Mouse (Mus musculus) gastrocnemius, postnatal 36 days (tissue): ENCODE results near the gene P2rx5. TPM values are rescaled to one million over a fixed set of nuclear protein-coding genes. Genes with fewer than 3 reads are reported as not detected.

Experiments
- DNase-seq, 2 experiments: peaks; one replicate each; pipeline ENCODE4 v3.0.0; 2022
- intact Hi-C: fragments of 180-260 bp; cut with DNase I; formaldehyde crosslinking; loops from one replicate; pipeline ENCODE4 v1.15.1; 2025
- long read RNA-seq, 2 experiments: library from polyadenylated mRNA; stranded (forward); transcript quantifications; one replicate each; pipeline ENCODE4 v2.0.0; 2021
- total RNA-seq, 2 experiments: library from RNA; stranded (reverse); gene quantifications; 2 replicates each; pipeline ENCODE4 v1.2.3; 2021

Gene P2rx5
- 1 to 10 TPM; 6.9 to 8.6 TPM for total RNA-seq
- long read RNA-seq, experiment 1, transcript P2rx5-201 (13 exons, 2,395 nt): major isoform, 5 of 11 reads
- long read RNA-seq, experiment 1, partial matches to known transcripts: 1 of 11 reads
- long read RNA-seq, experiment 1, other reads (novel, unspliced or antisense): 5 of 11 reads
- long read RNA-seq, experiment 2, partial matches to known transcripts: 1 of 9 reads
- long read RNA-seq, experiment 2, other reads (novel, unspliced or antisense): 5 of 9 reads

DNA sequence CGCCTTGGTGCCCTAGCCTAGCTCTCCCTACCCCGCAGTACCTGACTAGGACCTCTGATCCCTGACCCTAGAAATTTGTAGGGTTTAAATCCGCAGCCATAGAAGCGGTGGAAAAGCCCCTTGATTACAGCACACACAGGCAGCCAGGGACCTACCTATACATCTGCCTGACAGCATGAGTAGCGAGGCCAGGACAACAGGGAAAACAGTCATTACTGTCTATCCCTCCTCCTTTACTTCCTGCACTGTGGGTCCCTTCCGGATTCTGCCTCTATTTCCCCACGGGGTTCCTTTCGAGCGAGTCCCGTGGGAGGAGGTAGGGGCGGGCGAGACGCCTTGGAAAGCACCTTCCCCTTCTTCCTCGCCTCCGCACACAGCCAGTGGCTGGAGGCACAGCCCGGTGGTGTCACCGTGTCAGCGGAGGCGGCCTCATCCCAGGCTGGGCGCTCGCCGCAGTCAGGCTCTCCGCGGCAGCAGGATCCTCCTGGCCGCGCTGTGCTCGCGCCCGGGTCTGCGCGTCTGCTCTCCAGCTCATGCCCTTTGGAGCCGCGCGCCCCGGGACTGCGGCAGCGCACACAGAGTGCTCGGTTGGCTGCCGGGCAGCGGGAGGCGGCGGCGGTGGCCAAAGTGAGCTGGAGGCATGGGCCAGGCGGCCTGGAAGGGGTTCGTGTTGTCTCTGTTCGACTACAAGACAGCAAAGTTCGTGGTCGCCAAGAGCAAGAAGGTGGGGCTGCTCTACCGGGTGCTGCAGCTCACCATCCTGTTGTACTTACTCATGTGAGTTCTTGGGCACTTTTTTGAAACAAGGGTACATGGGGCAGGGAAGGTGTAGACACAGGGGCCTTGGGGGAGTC is at the start of gene P2rx5:
P2rx5 (plus strand) TSS at position 465 of the 854 bp plus-strand sequence.
- intact Hi-C loops: loop anchor here (2.0 kb wide), 1 partner anchor 21 kb away; the partner anchor contains the start of gene Haspin
- DNase-seq: peak; percentile 36 to 49

GRCm38 (mm10) chr11:73111414-73111813 is 48.8 kb upstream of the P2rx5 start:
- intact Hi-C loops: no loop called here
- no peak for DNase-seq

GRCm38 (mm10) chr11:73126495-73126894 is 33.7 kb upstream of the P2rx5 start:
- DNase-seq: no peak
- intact Hi-C loops: no loop called here

GRCm38 (mm10) chr11:73131020-73131419 is 29.2 kb upstream of the P2rx5 start:
- intact Hi-C loops: no loop called here
- no peak for DNase-seq

GRCm38 (mm10) chr11:73132999-73133398 is 27.2 kb upstream of the P2rx5 start:
- intact Hi-C loops: no loop called here
- DNase-seq: no peak

DNA sequence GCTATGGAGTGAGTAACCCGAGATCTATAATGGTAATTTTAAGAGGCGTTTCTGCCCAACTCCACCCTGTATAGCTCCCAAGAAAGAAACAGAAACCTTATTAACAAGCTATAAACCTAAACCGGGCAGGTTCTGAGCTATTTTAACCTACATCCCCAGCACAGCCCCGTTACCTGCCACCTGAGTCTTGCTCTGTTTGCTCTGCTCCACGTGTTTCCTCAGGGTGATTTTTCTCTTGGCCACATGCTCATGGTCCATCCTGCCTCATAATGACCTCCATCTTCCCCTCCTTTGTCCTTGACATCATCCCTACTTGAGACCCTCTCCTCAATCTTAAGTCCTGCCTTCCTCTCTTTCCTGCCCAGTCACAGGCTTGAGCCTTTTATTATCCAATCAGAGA is 26.0 kb upstream of the P2rx5 start:
- intact Hi-C loops: no loop called here

DNA sequence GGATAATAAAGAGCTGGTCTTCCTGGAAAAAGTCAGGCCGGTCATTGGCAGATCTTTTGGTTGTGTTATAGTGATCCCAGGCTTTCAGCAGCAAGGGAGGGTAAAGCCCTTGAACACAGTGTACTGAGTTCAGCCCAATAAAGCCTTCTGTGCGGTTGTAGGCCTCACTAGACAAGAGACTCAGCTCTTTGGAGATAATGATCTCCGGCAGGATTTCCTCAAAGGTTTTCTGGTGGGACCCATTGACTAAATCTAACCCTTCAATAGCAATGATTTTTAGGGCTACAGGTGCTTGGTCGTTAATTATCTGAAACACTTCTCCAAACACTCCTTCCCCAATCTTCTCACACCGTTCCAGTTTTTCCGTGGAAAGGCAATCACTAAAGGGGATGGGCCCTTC is 23.6 kb upstream of the P2rx5 start:
- intact Hi-C loops: no loop called here
- DNase-seq: no peak

More for the DNA sequence above, 26.0 kb upstream of the P2rx5 start:
- DNase-seq: no peak

- DNase-seq: no peak
- intact Hi-C loops: no loop called here
These were observed 23.1 kb upstream of the P2rx5 start for GRCm38 (mm10) chr11:73137116-73137515.

- intact Hi-C loops: loop anchor here (2.0 kb wide), 2 partner anchors 23 to 31 kb away; partner anchors contain the start of gene P2rx5
- DNase-seq: peak; percentile 85 to 86
These were observed 22.4 kb upstream of the P2rx5 start, which contains the start of gene Haspin for GRCm38 (mm10) chr11:73137591-73138501. Haspin (minus strand) TSS chr11:73138294.

DNA sequence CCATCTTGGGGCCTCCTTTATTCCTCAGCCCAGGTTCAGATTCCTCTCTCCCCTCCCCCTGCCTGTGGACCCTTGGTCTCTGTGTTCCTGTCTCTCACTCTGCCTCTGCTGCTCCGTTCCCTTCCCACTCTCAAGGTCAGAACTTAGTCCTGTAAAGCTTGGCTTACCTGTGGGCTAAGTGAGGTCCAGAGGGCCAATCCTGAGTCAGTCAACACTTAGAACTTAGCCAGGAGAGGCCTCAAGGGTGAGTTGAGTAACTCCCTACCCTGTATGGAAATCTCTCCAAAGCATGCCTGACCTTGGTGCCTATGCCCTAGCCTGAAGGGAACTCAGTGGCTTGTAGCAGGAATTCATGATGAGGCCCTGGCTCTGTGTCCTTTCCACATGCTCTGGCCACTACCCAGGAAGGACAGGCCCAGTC is 15.9 kb upstream of the P2rx5 start:
- intact Hi-C loops: no loop called here
- DNase-seq: no peak

- no peak for DNase-seq
- intact Hi-C loops: no loop called here
These were observed 13.9 kb upstream of the P2rx5 start for GRCm38 (mm10) chr11:73146026-73146974.

- intact Hi-C loops: no loop called here
These were observed 13.3 kb upstream of the P2rx5 start for GRCm38 (mm10) chr11:73146975-73147365.

GRCm38 (mm10) chr11:73148209-73148608 is 12.0 kb upstream of the P2rx5 start:
- intact Hi-C loops: no loop called here

More at GRCm38 (mm10) chr11:73146975-73147365, 13.3 kb upstream of the P2rx5 start:
- DNase-seq: no peak

GRCm38 (mm10) chr11:73155071-73155470 is 5.2 kb upstream of the P2rx5 start:
- no peak for DNase-seq
- intact Hi-C loops: no loop called here

More at GRCm38 (mm10) chr11:73148209-73148608, 12.0 kb upstream of the P2rx5 start:
- DNase-seq: no peak

GRCm38 (mm10) chr11:73160811-73161200 is 585 bp downstream of the P2rx5 start:
- intact Hi-C loops: loop anchor here (2.0 kb wide), 1 partner anchor 22 kb away; the partner anchor contains the start of gene Haspin

GRCm38 (mm10) chr11:73161616-73162015 is 1.4 kb downstream of the P2rx5 start:
- intact Hi-C loops: loop anchor here (2.0 kb wide), 1 partner anchor 23 kb away; the partner anchor contains the start of gene Haspin

More at GRCm38 (mm10) chr11:73160811-73161200, 585 bp downstream of the P2rx5 start:
- peak; percentile 50 to 53 for DNase-seq

DNA sequence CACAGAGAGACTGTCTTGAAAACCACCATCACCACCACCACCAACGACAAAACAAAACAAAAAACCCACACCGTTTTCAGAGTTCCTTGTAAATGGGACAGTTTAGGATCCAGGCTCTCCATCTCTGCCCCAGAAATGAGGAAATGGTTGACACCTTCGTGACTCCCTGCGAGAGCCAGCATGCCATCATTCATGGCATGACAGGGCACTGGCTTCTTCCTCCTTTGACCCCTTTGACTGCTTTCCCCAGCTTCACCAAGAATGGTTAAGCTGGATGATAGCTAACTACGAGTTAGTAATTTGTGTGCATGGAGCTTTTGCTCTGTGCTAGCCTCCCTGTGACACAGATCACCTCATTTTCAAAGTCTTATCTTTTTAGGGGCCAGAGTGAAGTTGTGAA is 2.1 kb downstream of the P2rx5 start:
- DNase-seq: no peak
- intact Hi-C loops: no loop called here

More at GRCm38 (mm10) chr11:73161616-73162015, 1.4 kb downstream of the P2rx5 start:
- no peak for DNase-seq

DNA sequence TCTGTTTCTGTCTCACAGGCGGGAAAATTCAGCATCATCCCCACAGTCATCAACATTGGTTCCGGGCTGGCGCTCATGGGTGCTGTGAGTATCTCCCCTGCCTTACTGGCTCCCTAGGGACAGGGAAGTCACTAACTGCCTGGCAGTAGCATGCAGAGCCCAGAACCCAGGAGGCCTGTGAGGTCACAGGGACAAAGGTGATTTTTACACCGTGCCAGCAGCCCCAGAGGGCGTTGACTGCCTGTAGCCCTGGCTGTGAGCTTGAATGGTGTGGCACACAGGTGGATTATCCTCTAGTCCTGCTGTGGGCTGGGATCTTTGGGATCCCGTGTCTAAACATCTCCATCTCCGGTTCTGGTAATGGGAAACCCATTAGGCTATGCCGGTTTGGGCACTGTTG is 7.8 kb downstream of the P2rx5 start:
- no peak for DNase-seq

GRCm38 (mm10) chr11:73168576-73168975 is 8.4 kb downstream of the P2rx5 start:
- intact Hi-C loops: loop anchor here (2.0 kb wide), 1 partner anchor 30 kb away; the partner anchor contains the start of gene Haspin
- DNase-seq: no peak

More for the DNA sequence above, 7.8 kb downstream of the P2rx5 start:
- intact Hi-C loops: loop anchor here (2.0 kb wide), 1 partner anchor 29 kb away; the partner anchor contains the start of gene Haspin
